Mouse (Mus musculus): ENCODE data around the gene Gm11444.

Gm11444 gene

DNA sequence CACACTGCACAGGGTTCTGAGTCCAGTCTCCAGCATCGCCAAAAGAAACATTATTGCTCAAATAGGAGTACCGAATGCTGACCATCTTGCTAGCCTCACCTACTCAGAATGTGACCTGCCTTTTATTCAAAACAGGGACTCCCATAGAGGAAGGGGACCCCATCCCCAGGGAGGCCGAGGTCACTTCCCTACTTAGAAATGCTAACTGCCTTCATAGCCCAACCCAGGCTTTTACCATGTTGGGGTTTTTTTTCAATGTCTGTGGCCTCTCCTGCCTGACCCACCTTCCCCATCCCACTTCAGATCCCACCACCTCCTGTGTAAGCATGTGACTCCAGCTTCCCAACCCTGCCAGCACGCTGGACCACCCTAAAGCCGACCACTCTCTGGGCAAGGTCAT is 38.5 kb downstream of the Gm11444 start:
- DNase-seq: no peak

DNA sequence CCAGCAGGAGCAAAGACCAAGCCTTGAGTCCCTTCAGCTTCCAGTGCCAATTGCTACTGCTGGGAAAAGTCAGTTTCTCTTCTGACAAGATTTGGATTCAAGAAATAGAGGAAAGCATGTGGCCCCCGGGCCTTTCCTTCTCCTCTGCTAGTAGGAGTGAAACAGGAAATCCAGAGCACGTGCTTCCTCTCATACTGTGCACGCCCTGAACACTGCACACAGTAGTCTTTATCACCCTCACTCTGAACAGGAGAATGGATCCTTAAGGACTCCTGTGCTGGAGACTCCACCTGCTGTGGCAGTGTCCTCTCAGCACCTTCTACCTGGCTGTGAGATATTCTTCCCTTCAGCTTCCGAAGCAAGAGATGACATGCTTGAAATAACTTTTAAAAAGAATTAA is 38.9 kb downstream of the Gm11444 start:
- no peak for DNase-seq

DNA sequence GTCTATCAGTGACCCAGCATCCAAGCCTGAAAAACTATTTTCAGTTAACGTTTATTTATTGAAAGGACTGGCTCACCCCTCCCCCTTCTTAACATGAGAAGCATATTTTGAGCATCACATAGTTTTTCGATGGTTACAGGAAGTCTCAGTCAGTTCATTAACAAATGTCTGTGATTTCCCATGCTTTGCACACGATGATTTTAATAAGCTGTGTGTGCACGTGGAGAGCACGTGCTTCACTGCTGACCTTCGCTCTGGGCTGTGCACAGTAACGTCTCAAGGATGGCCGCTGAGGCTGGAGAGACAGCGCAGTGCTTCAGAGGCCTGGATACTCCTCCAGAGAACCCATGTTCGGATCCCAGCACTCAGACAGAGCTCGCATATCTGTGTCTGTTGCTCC is 42.8 kb downstream of the Gm11444 start:
- no peak for DNase-seq

DNA sequence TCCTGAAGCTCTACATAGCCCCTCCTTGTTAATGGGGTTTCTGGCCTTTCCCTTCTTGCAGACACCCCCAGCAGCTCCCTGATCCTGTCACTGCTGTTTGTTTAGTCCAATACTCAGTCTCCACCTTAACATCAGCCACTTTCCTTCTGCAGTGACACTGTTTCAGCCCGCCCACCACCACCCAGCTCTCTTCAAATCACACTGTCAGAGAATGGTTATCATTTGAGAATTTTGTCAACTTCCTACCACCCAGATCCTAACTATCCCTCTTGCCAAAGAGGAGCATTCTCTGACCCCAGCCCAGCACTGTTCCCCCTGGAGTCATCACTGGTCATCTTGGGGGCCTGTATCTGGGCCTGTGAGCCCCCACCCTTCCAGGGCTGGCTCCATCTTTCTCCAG is 44.4 kb downstream of the Gm11444 start:
- DNase-seq: no peak

DNA sequence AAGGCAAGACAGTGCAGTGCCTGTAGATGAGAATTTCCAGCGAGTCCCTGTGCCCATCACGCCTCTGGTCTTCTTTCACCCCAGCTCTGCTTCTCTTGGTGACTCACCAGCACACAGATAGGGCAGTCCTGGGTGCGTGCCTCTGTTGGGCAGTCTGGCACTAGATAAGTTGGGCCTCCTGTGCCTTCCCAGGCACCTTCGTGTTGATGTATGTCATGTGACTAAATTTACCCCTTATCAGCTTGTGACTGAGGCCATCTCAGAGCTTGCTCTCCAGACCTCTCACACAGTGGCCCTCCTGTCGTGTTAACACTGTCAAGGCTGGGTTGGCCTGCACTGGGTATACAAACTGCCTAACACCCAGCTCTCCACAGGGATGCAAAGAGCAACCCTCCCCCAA is 46.1 kb downstream of the Gm11444 start:
- DNase-seq: no peak

DNA sequence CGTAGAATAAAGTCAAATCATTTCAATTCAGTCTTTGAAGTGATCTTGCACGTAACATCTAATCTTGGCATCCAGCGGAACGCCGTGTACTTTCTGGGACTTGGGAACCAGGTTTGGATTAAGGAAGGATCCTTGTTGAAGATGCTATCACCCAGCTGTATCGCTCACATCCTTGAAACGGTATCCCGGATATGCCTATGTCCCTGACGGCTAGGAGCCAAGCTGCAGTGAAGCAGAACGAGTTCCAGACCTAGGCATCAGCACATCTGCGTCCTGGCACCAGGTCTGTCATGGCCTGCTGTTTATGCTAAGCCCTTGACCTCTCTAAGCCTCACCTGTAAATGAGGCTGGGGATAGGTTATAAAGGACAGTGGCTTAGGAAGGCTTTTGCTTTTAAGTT is 49.8 kb downstream of the Gm11444 start:
- DNase-seq: no peak

DNA sequence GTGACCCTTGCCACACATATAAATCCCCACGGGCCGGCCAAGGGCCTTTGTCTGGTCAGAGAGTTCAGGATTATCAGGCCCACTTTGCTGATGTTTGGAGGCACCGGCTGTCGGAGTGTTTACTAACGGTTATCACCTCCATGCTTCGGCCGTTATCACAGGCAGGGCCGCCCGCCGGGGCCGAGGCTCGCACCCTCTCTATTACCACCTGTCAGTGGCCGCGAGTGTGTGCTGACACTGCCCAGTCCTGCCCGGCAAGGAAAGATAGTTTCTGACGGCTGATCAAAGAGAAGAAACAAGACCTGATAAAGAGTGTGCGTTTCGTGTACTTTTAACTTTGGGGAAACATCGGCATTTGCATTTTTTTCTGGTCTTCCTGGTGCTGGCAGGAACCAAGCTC is 50.3 kb downstream of the Gm11444 start:
- DNase-seq: no peak

DNA sequence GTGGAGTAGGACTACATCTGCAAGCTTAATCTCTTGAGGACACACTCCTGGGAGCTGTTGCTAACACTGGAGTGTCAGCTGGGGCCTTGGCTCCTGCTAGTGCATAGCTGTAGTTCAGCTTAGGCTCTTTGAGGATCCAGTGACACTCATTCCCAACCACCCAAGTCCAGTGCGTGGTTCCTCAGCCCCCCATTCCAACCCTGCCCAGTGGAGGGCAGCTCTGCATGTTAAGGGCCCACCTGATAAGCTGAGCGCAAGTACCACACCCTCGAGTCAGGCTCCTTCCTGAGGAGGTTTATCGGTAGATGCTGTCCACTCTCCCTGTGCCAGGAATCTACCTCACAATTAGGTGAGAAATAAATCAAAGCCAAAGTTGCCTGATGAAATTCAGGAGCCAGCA is 50.7 kb downstream of the Gm11444 start:
- no peak for DNase-seq

Data from thymus, postnatal 4 days (tissue).